Mouse (Mus musculus) liver, embryonic 13.5 days (tissue): Measurements from ENCODE around the gene Tbc1d21. TPM values are rescaled to one million over a fixed set of nuclear protein-coding genes. Genes with fewer than 3 reads are reported as not detected.

Experiments used
- ATAC-seq: fragments of 200-750 bp; cut with Nextera tagmentation; 2 replicates; pipeline ENCODE4 v1.8.0; 2017; ENCODE audit warnings: low read depth, mild to moderate bottlenecking, moderate number of reproducible peaks, moderate library complexity
- DNase-seq: peaks from one replicate; pipeline ENCODE4 v3.0.0; 2022
- H3K27ac ChIP-seq: fragments of 300-500 bp; sonication (generic); 2 replicates; pipeline ENCODE4 v1.5.1; 2015; ENCODE audit warnings: moderate library complexity, mild to moderate bottlenecking, inconsistent platforms
- H3K27me3 ChIP-seq: fragments of 300-500 bp; sonication (generic); 2 replicates; pipeline ENCODE4 v1.6.1; 2015; ENCODE audit warnings: mild to moderate bottlenecking, inconsistent platforms
- H3K36me3 ChIP-seq: fragments of 300-500 bp; sonication (generic); 2 replicates; pipeline ENCODE4 v1.6.1; 2015; ENCODE audit warnings: mild to moderate bottlenecking, inconsistent platforms
- H3K4me1 ChIP-seq: fragments of 300-500 bp; sonication (generic); replicated peaks from 2 replicates; pipeline ENCODE4 v1.6.1; 2015; ENCODE audit warnings: inconsistent platforms
- H3K4me2 ChIP-seq: fragments of 300-500 bp; sonication (generic); 2 replicates; pipeline ENCODE4 v1.6.1; 2015; ENCODE audit warnings: inconsistent platforms, mild to moderate bottlenecking, moderate library complexity
- H3K4me3 ChIP-seq: fragments of 300-500 bp; sonication (generic); replicated peaks from 2 replicates; pipeline ENCODE4 v1.5.1; 2015; ENCODE audit warnings: mild to moderate bottlenecking, inconsistent platforms
- H3K9ac ChIP-seq: fragments of 300-500 bp; sonication (generic); 2 replicates; pipeline ENCODE4 v1.6.1; 2015; ENCODE audit warnings: mild to moderate bottlenecking, inconsistent platforms
- H3K9me3 ChIP-seq: fragments of 300-500 bp; sonication (generic); replicated peaks from 2 replicates; pipeline ENCODE4 v1.6.1; 2016; ENCODE audit warnings: inconsistent platforms
- WGBS: fragments of 180-500 bp; shearing (Covaris S2); methylation state at CpG from one replicate; pipeline ENCODE4 v1.1.7; 2015; ENCODE audit not compliant: insufficient replicate concordance; 5-methylcytosine and 5-hydroxymethylcytosine counted together
- polyA plus RNA-seq: library from polyadenylated mRNA; unstranded; fragments of >200 nt; fragmentation: Nextera tagmentation; extraction: Ambion mirVana; gene quantifications from 2 replicates; pipeline ENCODE4 v1.2.1, GENCODE M21; 2015

The Tbc1d21 gene
- polyA plus RNA-seq, 1 experiment from 2014 or later: not detected

DNA sequence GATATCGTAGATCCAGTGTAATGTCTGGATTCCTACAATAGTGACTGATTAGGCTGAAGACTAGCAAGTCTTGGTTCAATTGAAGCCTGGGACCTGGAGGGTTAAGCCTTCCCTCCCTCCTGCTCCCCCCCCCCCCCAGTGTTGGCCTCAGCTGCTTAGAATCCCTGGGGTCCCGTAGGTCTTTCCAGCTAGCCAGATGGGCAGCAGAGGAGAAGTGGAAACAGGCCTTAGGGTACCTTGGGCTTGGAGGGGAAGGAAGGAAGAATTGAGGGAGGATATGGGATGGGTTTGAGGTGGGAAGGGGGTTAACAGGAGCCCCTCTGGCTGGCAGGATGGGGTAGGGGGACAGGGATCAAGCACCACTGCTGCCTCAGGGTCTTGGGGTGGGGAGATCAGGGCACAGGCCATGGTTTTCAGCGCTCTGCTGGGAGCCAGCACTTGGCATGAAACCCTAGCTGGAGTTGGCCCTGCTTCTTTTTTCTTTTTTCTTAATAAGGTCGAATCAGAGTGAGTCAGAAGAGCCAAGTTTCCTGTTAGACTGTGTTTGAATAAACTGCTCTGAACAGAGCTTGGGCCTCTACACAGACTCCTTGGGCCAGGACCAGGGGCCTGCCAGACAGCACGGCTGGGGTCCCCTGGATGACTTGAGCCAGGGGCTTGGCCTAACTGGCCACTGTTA lies 55.4 kb downstream of the Tbc1d21 start:
- ATAC-seq (no peak), DNase-seq (no peak)
- H3K27ac ChIP-seq: no peak overlapping the region
- H3K4me1 ChIP-seq: peaks cover 13% of the 10 kb centered on the region; the same call in 1 of the 2 replicates
- 48% methylated on average over 5 of the region's 5 CpGs for WGBS
- H3K9me3 ChIP-seq: no peaks in the 10 kb centered on the region
- no peak overlapping the region for H3K9ac ChIP-seq
- no peak overlapping the region for H3K4me3 ChIP-seq
- H3K4me2 ChIP-seq: no peak overlapping the region
- H3K36me3 ChIP-seq: no peaks in the 10 kb centered on the region
- H3K27me3 ChIP-seq: peaks cover 46% of the 10 kb centered on the region

DNA sequence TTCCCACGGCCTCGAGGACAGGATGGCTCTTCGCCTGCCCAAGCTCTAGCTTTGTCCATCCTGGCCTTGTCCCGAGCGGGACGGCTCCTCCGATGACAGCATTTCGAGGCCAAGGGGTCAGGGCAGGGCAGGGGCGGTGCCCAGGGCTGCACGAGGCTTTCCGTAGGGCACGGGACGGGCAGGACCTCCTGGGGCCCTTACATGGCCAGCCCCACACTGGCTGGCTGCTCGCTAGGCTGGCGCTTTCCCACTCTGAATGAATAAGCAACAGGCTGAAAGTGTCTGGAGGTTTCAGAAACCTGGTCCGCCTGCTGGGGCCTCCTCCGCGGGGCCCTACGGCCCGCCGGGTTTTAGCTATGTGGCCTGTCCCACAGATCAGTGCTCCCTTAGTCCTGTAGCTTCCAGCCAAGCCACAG lies 57.3 kb downstream of the Tbc1d21 start, which contains the start of gene Loxl1:
TSS of gene Loxl1 (minus strand) at position 243 of the 416 bp plus-strand sequence.
- 4% methylated on average over 21 of the region's 21 CpGs for WGBS
- DNase-seq (no peak), ATAC-seq (no peak)
- peak within 1 kb of the TSS; percentile 39 for H3K4me3 ChIP-seq
- H3K36me3 ChIP-seq: no peaks in the 10 kb centered on the region
- peak within 1 kb of the TSS; percentile 4; the same call in 1 of the 2 replicates for H3K9ac ChIP-seq
- H3K9me3 ChIP-seq: no peaks in the 10 kb centered on the region
- H3K4me2 ChIP-seq: peak within 1 kb of the TSS; percentile 53
- H3K27me3 ChIP-seq: peaks cover 53% of the 10 kb centered on the region
- no peak within 1 kb of the TSS for H3K27ac ChIP-seq
- peaks cover 13% of the 10 kb centered on the region; the same call in 1 of the 2 replicates for H3K4me1 ChIP-seq

DNA sequence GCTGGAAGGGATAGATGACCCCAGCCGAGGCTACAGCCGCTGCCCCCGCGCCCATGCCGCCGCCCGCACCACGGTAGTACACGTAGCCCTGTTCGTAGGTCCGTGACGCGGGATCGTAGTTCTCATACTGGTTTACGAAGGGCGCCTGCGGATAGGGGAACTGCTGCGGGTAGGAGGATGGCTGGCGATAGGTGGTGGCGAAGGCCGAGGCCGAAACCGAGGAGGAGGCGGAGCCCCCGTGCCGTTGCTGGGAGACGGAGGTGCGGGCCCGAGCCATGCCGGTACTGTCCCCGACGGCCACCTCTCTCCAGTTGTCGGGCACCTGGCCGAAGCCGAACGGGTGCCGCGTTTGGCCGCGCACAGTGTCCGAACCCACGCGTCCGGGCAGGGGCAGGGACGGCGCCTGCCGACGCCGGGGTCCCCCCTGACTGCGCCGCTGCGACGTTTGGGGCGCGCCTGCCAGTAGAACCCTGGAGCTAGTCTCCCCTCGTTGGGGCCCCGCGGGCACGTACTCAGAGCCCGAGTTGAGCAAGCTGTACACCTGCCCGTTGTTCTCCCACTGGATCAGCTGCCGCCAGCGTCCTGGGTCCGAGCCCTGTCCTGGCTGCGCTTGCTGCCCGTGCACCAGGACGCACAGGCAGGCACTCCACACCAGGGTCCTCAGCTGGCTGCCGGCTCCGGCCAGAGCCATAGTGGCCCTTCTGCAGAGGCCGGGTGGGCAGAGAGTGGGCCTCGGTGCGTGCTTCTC lies 57.9 kb downstream of the Tbc1d21 start:
- ATAC-seq: no peak

DNA sequence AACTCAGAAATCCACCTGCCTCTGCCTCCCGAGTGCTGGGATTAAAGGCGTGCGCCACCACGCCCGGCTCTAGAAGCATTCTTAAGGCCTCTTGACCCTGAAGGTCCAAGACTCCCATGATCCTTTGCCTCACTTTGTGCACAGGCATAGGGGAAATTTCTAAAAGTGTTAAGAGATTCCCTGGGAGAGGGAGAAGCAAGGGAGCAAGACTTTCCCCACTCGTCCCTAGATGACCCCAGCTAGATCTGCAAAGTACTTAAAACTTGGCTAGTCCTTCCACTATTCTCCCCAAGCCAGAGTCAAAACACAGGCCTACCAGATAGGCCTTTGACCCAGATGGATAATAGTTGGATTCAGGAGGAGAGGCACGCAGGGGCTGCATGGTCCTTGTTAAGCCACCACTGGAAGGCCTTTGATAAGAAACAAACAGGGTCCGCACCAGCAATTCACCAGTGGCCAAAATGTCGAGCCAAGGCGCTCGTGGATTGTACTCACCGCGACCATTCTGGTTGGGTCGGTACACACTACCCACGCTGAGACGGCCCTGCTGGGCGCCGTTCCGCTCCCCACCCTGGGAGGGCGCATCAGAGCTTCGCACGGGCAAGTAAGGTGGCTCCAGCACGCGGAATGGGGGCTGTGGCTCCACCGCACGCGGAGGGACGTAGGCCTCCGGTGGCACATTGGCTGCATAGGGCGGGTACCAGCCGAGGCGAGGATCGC lies 58.9 kb downstream of the Tbc1d21 start:
- H3K27me3 ChIP-seq: peaks cover 53% of the 10 kb centered on the region
- H3K4me3 ChIP-seq: peak overlapping the region; percentile 39
- 53% methylated on average over 33 of the region's 33 CpGs for WGBS
- ATAC-seq: no peak
- DNase-seq: no peak
- H3K4me2 ChIP-seq: peak overlapping the region; percentile 53; the same call in 1 of the 2 replicates
- no peaks in the 10 kb centered on the region for H3K36me3 ChIP-seq
- no peak overlapping the region for H3K27ac ChIP-seq
- H3K4me1 ChIP-seq: peaks cover 13% of the 10 kb centered on the region; the same call in 1 of the 2 replicates
- no peaks in the 10 kb centered on the region for H3K9me3 ChIP-seq
- no peak overlapping the region for H3K9ac ChIP-seq

More for the DNA sequence above, 57.9 kb downstream of the Tbc1d21 start:
- H3K27me3 ChIP-seq: peaks cover 53% of the 10 kb centered on the region
- no peak overlapping the region for H3K27ac ChIP-seq
- 3% methylated on average over 69 of the region's 72 CpGs for WGBS
- no peak for DNase-seq
- H3K4me1 ChIP-seq: peaks cover 13% of the 10 kb centered on the region; the same call in 1 of the 2 replicates
- peak overlapping the region; percentile 53 for H3K4me2 ChIP-seq
- H3K9ac ChIP-seq: peak overlapping the region; percentile 4; the same call in 1 of the 2 replicates
- peak overlapping the region; percentile 39 for H3K4me3 ChIP-seq
- H3K36me3 ChIP-seq: no peaks in the 10 kb centered on the region
- no peaks in the 10 kb centered on the region for H3K9me3 ChIP-seq

DNA sequence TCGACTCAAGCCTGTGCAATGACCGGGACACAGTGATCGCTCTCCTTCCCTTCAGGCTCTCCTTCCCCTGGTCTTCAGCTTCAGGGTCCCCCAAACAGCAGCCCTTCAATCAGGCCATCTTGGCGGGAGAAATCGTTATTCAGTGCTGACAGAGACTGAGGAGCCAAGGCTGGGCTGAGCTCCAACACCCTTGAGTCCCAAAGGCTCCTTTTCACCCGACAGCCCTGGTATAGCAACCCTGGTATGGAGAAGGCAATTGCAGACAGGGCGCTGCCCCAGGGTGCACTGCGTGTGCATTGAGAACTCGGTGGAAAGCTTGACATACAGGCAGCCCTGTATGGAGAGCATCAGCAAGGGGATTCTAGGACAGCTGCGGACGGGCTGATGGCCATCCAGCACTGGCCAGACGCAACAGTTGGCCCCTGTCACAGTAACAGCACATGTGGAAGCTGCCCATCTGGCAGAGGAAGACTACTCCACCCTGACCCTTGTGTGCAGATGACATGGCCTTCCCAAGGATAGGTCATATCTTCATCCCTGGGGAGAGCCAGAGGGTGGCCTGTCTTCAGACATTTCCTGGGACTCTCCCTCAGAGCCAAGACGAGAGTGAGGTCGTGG lies 60.1 kb downstream of the Tbc1d21 start:
- Histone ChIP-seq H3K4me2 (no peak overlapping the region), H3K27ac (no peak overlapping the region), H3K36me3 (no peaks in the 10 kb centered on the region), H3K9me3 (no peaks in the 10 kb centered on the region), H3K4me1 (peaks cover 13% of the 10 kb centered on the region; the same call in 1 of the 2 replicates), H3K9ac (no peak overlapping the region), H3K27me3 (peaks cover 49% of the 10 kb centered on the region), H3K4me3 (no peak overlapping the region)
- DNase-seq: no peak
- 63% methylated on average over 14 of the region's 14 CpGs for WGBS
- no peak for ATAC-seq

Other genes starting within 250 kb of the Tbc1d21 start
- gene Islr, start 166.1 kb downstream of the Tbc1d21 start, polyA plus RNA-seq: 3.8 and 4.2 TPM in 2 replicates
- gene Islr2, start 166.1 kb downstream of the Tbc1d21 start, polyA plus RNA-seq: 0.03 TPM in 1 of 2 replicates, not detected in the other
- gene Pml, start 120.7 kb downstream of the Tbc1d21 start, polyA plus RNA-seq: 18.9 and 21.1 TPM in 2 replicates
- 5.2 and 5.5 TPM in 2 replicates for gene Stoml1, start 117.3 kb downstream of the Tbc1d21 start, polyA plus RNA-seq
- gene Loxl1, start 57.3 kb downstream of the Tbc1d21 start, polyA plus RNA-seq: 2.1 and 2.5 TPM in 2 replicates
- 0.10 TPM in 1 of 2 replicates, not detected in the other for gene Insyn1, start 118.1 kb upstream of the Tbc1d21 start, polyA plus RNA-seq
- 1.9 and 2.3 TPM in 2 replicates for gene Cd276, start 185.0 kb upstream of the Tbc1d21 start, polyA plus RNA-seq
- gene Nptn, start 211.8 kb upstream of the Tbc1d21 start, polyA plus RNA-seq: 98.0 and 104 TPM in 2 replicates